Mouse (Mus musculus) fibroblast of lung, adult 2 months (primary cell): Measurements from ENCODE around the gene Mecom.

Source experiments
- DNase-seq: peaks from one replicate; pipeline ENCODE4 v3.0.0-alpha.2; 2011; ENCODE audit warnings: low read depth

Mecom gene

GRCm38 (mm10) chr3:30101146-30101545, 446.7 kb downstream of the Mecom start:
- DNase-seq: no peak

DNA sequence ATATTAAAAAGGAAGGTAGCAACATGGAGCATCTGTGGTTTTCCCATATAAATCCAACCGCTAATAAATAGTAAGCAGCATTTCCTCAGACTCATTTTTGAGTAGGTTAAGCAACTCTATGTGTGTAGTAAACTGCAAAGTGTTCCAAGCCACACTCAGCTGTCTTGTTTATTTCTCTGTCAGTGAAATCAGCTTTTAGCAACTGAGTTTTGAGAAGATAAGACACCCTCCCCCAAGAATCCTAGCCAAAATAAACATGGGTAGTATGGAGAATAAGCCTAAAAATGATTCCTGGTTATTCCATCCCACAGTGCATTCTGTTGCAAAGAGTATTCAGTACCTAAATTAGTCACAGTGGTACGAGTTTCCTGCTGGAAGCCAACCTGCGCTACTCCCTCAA, 450.1 kb downstream of the Mecom start:
- no peak for DNase-seq

- no peak for DNase-seq
Observed at GRCm38 (mm10) chr3:30097129-30097528, 450.7 kb downstream of the Mecom start.

DNA sequence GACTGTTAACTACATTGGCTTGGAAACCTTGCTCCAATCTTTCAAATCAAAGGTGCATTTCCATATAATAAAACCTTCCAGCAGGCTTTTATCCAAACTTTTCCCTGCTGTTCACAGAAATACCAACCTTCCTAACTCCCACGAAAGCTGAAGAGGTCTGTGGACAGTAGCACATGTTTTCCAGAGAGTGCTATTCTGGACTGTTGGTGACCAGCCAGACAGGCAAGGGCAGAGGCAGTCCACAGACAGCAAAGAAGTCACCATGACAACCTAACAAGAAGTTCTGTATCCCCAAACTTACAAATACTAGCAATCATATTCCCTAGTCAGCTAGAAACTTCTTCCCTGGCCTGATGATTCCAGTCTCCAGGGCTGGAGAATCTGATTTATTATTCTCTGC, 454.8 kb downstream of the Mecom start:
- DNase-seq: peak; percentile 56

DNA sequence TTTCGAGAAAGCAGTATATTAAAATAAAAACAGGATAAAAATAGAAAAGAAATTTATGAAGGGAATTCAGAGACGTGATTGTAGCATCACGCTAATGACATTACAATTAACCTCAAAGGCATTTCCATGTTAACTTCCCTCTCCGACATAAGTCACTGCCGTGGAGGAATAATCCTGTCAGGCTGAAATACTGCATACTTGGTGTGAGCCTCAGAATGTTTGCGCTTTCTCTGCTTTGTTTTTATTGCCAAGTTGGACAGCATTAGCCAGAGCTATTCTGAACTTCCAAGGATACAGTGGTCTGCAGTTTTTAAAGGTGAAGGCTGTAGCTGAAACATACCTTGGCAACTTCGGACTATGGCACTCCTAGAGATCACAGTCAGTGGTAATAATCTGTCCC, 455.3 kb downstream of the Mecom start:
- DNase-seq: no peak

- DNase-seq: no peak
Observed at GRCm38 (mm10) chr3:30091860-30092259, 455.9 kb downstream of the Mecom start.

GRCm38 (mm10) chr3:30091401-30091800, 456.4 kb downstream of the Mecom start:
- DNase-seq: peak; percentile 90

DNA sequence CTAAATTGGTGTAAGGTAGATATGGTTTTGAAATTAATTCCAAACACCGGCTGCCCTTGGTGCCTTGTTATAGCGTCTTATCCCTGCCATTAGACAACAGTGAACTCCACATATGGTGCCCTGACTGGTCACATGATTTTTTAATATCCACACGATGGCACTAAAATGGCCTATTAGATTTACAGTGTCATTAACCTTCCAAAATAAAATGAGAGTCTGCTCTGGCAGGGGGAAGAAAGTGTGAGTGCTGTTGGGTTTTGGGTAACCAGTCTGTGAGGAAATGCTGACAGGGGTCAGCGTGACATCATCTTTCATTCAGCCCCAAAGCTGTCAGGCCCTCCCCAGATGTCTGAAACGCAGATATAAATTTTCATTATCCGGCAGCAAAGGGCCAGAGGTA, 461.7 kb downstream of the Mecom start:
- DNase-seq: no peak

DNA sequence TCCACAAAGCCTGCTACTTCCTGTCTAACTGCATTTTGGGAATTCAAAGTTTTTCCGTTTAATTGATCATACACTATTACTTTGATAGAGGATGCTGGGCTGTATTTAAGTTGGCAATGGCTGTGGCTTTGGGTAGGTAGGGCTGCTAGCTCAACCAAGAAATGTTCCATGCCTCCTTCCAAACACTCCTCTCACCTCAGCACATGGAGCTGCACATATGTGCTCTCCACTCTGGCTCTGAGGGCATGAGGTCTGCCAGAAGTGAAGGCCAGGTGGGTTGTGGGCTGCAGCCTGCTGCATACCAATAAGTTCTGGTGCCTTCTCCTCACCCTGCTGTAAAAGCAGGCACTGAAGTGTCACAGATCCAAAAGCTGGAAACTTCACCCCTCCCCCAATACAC, 464.0 kb downstream of the Mecom start:
- DNase-seq: no peak

DNA sequence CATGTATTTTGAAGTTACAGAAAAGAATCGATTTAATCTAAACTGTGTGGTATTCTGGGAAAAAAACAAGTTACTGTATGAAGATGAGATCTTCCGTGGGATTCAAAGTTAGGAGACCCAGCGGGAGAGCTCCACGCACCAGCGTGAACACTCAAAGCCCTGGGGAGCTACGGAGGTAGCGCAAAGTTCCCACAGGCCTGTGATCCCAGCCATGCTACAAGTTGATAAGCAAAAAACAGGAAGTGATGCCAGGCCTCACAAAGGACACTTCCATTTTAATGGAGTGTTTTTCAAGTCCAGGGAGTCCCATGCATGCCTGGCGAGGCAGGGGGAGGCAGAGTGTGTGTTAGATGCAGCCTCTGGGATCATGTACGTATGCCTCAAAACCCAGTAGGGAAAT, 464.5 kb downstream of the Mecom start:
- DNase-seq: no peak

GRCm38 (mm10) chr3:30080827-30081226, 467.0 kb downstream of the Mecom start:
- DNase-seq: peak; percentile 51

DNA sequence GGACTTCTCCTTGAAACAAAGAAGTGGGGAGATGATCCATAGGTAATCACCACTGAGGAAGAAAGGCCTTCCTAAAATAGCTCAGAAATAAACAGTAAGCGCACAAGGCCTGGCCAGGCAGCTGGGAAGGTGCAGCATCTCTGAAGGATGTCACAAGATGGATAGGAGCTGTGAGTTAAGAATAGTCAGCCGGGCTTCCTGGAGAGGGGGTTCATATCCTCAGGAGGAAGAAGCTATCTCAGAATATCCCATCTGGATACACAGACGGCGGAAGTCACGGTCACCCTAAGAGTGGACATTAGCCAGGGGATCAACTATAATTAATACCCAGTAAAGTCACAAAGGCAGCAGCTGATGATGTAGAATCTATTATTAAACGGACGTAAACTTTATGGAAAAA, 471.3 kb downstream of the Mecom start:
- no peak for DNase-seq

- DNase-seq: no peak
Observed at GRCm38 (mm10) chr3:30071271-30071670, 476.5 kb downstream of the Mecom start.

DNA sequence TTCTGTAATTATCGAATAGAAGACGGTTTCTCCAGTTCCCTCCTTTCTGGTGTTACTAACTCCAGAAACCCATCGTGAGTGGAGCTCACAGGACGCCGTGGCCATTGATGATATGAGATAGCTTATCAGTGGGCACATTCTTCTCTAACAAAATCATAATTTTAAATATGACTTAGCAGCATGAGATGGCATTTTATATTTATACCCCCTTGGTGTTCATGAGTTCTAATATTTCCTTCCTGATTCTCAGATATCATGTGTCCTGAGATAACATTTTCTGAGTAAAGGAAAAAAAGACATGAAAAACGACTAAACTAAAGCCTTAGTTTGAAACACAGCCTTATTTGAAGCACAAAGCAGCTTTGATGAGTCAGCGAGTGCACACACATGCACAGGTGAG, 481.3 kb downstream of the Mecom start:
- no peak for DNase-seq

DNA sequence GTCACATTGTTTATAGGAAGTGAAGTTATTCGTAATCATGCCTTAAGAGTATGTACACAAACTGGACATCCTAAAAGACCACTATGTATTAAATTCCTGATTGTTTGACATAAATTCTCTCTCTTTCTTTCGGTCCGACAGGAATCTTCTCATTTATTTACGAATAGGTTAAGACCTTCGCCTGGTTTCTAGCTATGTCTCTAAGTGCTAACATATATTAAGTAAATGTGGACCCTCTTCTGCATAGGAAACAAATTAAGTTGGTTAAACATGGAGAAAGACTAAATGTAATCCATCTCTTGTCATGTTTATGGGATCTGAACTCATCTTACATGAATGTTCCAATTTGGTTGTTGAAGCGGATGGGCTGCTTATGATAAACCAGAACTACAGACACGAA, 487.8 kb downstream of the Mecom start:
- no peak for DNase-seq

DNA sequence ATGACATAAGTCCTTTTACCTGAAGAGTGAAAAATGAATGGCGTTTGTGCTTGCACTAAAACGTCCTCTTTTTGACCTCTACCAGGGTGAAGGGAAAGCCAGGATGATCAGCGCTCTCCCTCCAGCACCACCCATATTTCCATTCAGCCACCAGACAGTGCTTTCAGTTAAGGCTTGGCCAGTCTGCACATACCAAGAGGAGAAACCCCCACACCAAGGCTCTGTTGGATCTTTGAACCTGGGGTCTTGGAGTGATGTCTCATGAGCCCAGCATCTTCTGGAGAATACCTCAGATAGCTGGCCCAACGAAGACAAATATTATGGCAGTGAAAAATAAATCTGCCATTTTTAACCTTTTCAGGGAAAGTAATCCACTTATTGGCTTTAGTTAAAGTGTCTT, 488.2 kb downstream of the Mecom start:
- DNase-seq: no peak

- DNase-seq: no peak
Observed at GRCm38 (mm10) chr3:30051287-30051686, 496.5 kb downstream of the Mecom start.

- no peak for DNase-seq
Observed at GRCm38 (mm10) chr3:30050795-30051194, 497.0 kb downstream of the Mecom start.

- DNase-seq: no peak
Observed at GRCm38 (mm10) chr3:30048792-30049191, 499.0 kb downstream of the Mecom start.

- no peak for DNase-seq
Observed at GRCm38 (mm10) chr3:30048157-30048556, 499.7 kb downstream of the Mecom start.

DNA sequence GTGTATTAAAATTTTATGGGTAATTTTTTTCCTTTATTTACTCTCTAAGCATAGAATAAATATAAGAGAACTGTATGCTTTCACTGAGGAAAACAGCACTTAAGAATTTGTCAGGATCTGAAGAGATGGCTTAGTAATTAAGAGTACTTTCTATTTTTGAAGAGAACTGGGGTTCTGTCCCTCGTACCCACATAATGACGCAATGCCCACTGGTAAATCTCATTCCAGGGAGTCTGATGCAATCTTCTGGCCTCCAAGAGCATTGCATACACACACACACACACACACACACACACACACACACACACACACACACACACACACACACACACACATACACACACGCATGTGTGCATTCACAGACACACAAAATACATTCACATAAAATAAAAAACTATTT, 504.3 kb downstream of the Mecom start:
- no peak for DNase-seq

- no peak for DNase-seq
Observed at GRCm38 (mm10) chr3:30038545-30038944, 509.3 kb downstream of the Mecom start.

DNA sequence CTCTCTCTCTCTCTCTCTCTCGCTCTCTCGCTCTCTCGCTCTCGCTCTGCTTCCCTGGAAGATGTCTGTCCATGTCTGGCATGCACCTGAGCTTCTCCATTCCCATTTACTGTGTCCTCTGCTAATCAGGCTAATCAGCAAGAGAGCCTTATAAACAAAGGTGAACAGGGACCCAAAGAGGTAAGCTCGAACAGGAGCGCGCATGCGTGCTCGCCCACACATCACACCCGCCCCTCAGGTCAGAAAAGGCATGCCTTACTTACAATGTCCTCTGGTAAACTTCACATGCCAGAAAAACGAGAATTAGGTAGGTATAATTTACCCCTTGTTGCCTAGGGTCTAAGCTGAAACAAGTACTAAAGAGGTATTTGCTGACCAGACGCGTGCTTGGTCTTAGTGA, 527.8 kb downstream of the Mecom start:
- no peak for DNase-seq

DNA sequence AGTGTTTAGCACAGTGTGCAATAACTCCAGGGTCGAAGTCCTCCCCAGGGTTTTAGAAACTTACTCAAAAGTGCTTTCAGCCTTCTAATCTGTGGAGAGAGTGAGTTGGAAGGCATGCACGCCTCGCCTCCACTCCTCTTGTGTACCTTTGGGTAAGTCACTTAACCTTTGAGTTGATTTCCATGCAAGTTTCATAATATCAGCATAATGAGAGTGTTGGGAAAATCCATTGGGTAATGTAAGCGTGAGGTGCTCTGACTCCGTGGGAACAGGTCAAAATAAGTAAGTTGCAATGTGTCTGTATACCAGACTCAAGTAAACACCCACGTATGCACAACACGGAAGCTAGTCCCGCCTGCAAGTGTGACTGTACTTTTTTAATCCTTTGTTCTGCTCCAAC, 528.4 kb downstream of the Mecom start:
- DNase-seq: no peak

- no peak for DNase-seq
Observed at GRCm38 (mm10) chr3:30018202-30018601, 529.6 kb downstream of the Mecom start.
